Comparison of ENCODE assay signal across 21 mouse cellular contexts in the genomic region with DNA sequence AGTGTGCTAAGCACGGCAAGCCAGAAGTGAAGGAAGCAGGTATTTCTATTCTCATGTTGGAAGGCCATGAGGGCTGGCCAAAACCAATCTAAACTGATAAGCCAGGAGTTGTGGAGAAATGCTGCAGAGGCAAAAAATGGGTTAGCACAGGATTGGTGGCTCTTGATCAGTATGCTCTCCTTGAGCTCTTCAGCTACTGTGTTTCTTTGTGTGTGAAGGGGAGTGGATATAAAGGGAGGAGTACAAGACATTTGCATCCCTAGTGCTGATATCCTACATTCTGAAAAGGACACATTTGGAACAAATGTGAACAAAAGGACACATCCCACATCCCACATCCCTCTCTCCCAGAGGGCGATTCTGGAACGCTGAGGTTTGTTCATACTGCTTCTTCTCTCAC. TPM values are rescaled to one million over a fixed set of nuclear protein-coding genes. Genes with fewer than 3 reads are reported as not detected.
DNase-seq lines count a peak whose midpoint lies in the region; ATAC-seq and TF ChIP-seq lines count a peak whose summit lies in the region.
"Had no signal": no experiment of that assay in that cellular context is flagged by ENCODE, and none has a peak within 500 bp of the region (broad histone marks: within the 10 kb centered on the region; RNA-seq: fewer than 3 reads in every experiment).

Gene Etd, plus strand, starts transcription at position 301 of the 400 bp plus-strand sequence.

- no peak for DNase-seq in testis, postnatal 10 days (ENCODE audit: low spot score)
- peak; percentile 16 for DNase-seq in testis, postnatal 14 days (ENCODE audit: low spot score)
- DNase-seq: adrenal gland, adult 2 months; adrenal gland, adult 8-10 months; adrenal gland, postnatal 10 days; adrenal gland, postnatal 14 days; adrenal gland, postnatal 25 days; adrenal gland, postnatal 36 days; B cell, adult 2 months; cerebellum, adult 11 months; cerebellum, adult 11-12 months; cerebellum, adult 18-20 months had no signal

- no peak for TF ChIP-seq POLR2A in testis, adult 2 months (IDR thresholded peaks at IDR 0.05; ENCODE audit: control insufficient read depth, low read depth, low read length)

- no peaks in the 10 kb centered on the region for H3K36me3 ChIP-seq in testis, adult 2 months (ENCODE audit: control insufficient read depth, insufficient read depth, low read length)
- H3K36me3 ChIP-seq: G1E had no signal

- H3K4me1 ChIP-seq in testis, adult 2 months (ENCODE audit: control insufficient read depth, insufficient read depth, low read length): no peaks in the 10 kb centered on the region

- H3K27me3 ChIP-seq in testis, adult 2 months (ENCODE audit: control insufficient read depth, insufficient read depth, low read length): no peaks in the 10 kb centered on the region
- H3K27me3 ChIP-seq: CH12.LX had no signal

- no peak for ATAC-seq in frontal cortex, adult (ENCODE audit: low TSS enrichment)
- ATAC-seq: activated CD4-positive, CD25-positive, alpha-beta regulatory T cell, adult 4 months; CD4-positive, CD25-positive, alpha-beta regulatory T cell, adult 4 months; Patski had no signal

- no peak within 1 kb of the TSS for H3K4me3 ChIP-seq in testis, adult 2 months (ENCODE audit: control insufficient read depth, low read depth, low read length)

- TF ChIP-seq CTCF in testis, adult 2 months (IDR thresholded peaks at IDR 0.05; ENCODE audit: control insufficient read depth, insufficient read depth, insufficient replicate concordance, low read depth, low read length): no peak

- H3K27ac ChIP-seq in testis, adult 2 months (ENCODE audit: control insufficient read depth, insufficient read depth, low read depth, low read length): no peak within 1 kb of the TSS

RNA-seq across cellular contexts. Expression of gene Etd, which starts in this region (rescaled TPM):
- 15.4 and 23.3 TPM in 2 replicates for polyA plus RNA-seq in testis, adult 2 months (2012; rRNA removed)
- polyA plus RNA-seq: activated CD4-positive, CD25-positive, alpha-beta regulatory T cell, adult 4 months; adrenal gland, adult 2 months; brain, embryonic 14.5 days; C2C12; CD4-positive, CD25-positive, alpha-beta regulatory T cell, adult 4 months; G1E; Patski had no signal
